Mouse (Mus musculus) stomach, embryonic 14.5 days (tissue): ENCODE measurements around the gene Fam198a. TPM values are rescaled to one million over a fixed set of nuclear protein-coding genes. Genes with fewer than 3 reads are reported as not detected.

Experiments
- ATAC-seq: fragments of 200-750 bp; cut with Nextera tagmentation; 2 replicates; pipeline ENCODE4 v1.8.0; 2017; ENCODE audit warnings: low read depth, moderate TSS enrichment; ENCODE audit not compliant: insufficient number of reproducible peaks, insufficient read depth, low FRiP score
- H3K27ac ChIP-seq: fragments of 300-500 bp; sonication (generic); 2 replicates; pipeline ENCODE4 v1.5.1; 2014; ENCODE audit warnings: mild to moderate bottlenecking, low read length, moderate library complexity, mixed read lengths
- H3K27me3 ChIP-seq: fragments of 300-500 bp; sonication (generic); 2 replicates; pipeline ENCODE4 v1.6.1; 2014; ENCODE audit warnings: low read length, control low read depth, mixed read lengths; ENCODE audit not compliant: control insufficient read depth, insufficient read depth
- H3K36me3 ChIP-seq: fragments of 300-500 bp; sonication (generic); 2 replicates; pipeline ENCODE4 v1.6.1; 2014; ENCODE audit warnings: mild to moderate bottlenecking, control low read depth, low read length, moderate library complexity, mixed read lengths; ENCODE audit not compliant: control insufficient read depth, insufficient read depth
- H3K4me1 ChIP-seq: fragments of 300-500 bp; sonication (generic); 2 replicates; pipeline ENCODE4 v1.6.1; 2014; ENCODE audit warnings: low read length, control low read depth, mixed read lengths; ENCODE audit not compliant: control insufficient read depth, insufficient read depth
- H3K4me2 ChIP-seq: fragments of 300-500 bp; sonication (generic); replicated peaks from 2 replicates; pipeline ENCODE4 v1.6.1; 2014; ENCODE audit warnings: low read depth, low read length, control low read depth
- H3K4me3 ChIP-seq: fragments of 300-500 bp; sonication (generic); 2 replicates; pipeline ENCODE4 v1.5.1; 2014; ENCODE audit warnings: low read depth, low read length, control low read depth
- H3K9ac ChIP-seq: fragments of 300-500 bp; sonication (generic); replicated peaks from 2 replicates; pipeline ENCODE4 v1.6.1; 2014; ENCODE audit warnings: low read depth, mild to moderate bottlenecking, control low read depth, low read length, moderate library complexity, mixed read lengths
- H3K9me3 ChIP-seq: fragments of 300-500 bp; sonication (generic); 2 replicates; pipeline ENCODE4 v1.6.1; 2016; ENCODE audit warnings: low read depth, low read length, control low read depth; ENCODE audit not compliant: control insufficient read depth
- WGBS: fragments of 180-500 bp; shearing (Covaris S2); extraction: QIAGEN DNeasy Blood & Tissue Kit; methylation state at CpG from one replicate; pipeline ENCODE4 v1.1.7; 2014; 5-methylcytosine and 5-hydroxymethylcytosine counted together
- polyA plus RNA-seq: library from polyadenylated mRNA; unstranded; fragments of >200 nt; fragmentation: Nextera tagmentation; extraction: Ambion mirVana; gene quantifications from 2 replicates; pipeline ENCODE4 v1.2.1, GENCODE M21; 2014

Gene Fam198a
- polyA plus RNA-seq, 1 experiment from 2014 or later: 4.4 TPM

DNA sequence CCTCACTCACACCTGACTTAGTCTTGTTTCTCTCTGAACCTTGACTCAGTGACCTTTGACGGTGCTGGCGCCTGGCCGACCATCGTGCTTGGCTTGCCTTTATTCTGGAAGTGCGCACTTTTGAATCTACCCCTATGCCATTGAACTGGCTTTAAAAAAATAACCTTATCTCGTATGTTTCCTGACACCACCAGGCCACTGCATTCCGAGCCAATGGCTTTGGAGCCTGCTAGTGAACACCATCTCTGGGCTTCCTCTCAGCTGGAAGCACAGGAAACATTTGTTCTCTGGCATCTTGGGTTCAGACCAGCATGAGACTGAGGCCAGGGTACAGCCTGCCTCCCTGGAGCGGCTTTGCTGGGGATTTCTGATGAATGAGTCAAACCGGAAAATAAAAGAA is 72.0 kb downstream of the Fam198a start:
- WGBS: 63% methylated on average over 9 of the region's 9 CpGs
- peaks cover 20% of the 10 kb centered on the region; the same call in 1 of the 2 replicates for H3K4me1 ChIP-seq
- no peaks in the 10 kb centered on the region for H3K27me3 ChIP-seq
- H3K27ac ChIP-seq: peak overlapping the region; percentile 13; the same call in 1 of the 2 replicates
- ATAC-seq: no peak
- no peaks in the 10 kb centered on the region for H3K9me3 ChIP-seq
- no peak overlapping the region for H3K4me2 ChIP-seq
- H3K36me3 ChIP-seq: no peaks in the 10 kb centered on the region
- no peak overlapping the region for H3K9ac ChIP-seq
- no peak overlapping the region for H3K4me3 ChIP-seq

DNA sequence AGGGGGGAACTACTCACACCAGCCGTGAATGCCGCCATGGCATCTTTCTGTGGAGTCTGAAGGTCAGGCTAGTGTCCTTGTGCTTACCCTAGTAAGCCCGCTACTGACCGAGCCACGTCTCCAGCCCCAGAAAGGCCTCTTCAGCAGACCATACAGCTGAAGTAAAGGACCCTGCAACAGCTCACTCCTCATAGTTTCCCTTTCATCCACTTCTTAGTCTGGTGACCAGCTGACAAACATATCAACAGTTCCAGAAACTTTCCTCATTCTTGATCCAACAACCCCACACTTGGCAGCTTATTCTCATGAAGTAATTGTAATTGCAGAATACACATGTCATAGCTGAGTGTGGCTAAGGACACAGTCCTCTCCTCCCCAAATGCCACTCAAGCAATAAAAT is 73.1 kb downstream of the Fam198a start:
- no peak overlapping the region for H3K4me2 ChIP-seq
- H3K4me3 ChIP-seq: no peak overlapping the region
- no peaks in the 10 kb centered on the region for H3K36me3 ChIP-seq
- no peaks in the 10 kb centered on the region for H3K9me3 ChIP-seq
- H3K9ac ChIP-seq: no peak overlapping the region
- no peak for ATAC-seq
- WGBS: 82% methylated on average over 5 of the region's 5 CpGs
- H3K4me1 ChIP-seq: peaks cover 21% of the 10 kb centered on the region; the same call in 1 of the 2 replicates
- H3K27me3 ChIP-seq: no peaks in the 10 kb centered on the region
- H3K27ac ChIP-seq: no peak overlapping the region; the same call in 1 of the 2 replicates

DNA sequence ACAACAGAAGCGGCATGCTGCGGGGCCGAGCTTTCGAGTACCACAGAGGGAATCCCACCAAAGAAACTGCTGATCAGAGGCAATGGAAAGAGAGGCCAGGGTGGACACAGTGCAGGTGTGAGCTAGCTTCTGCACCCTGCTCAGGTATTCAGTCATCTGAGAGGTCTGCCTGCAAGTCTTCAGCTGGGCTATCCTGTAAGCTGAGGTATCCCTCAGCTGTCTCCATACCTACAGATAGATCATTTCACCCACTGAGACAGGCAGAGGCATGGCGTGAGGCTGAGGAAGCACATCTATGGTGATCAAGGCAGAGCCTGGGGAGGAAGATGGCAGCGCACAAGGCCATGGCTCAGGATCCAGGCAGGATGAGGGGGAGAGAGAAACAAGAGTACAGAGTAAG is 73.6 kb downstream of the Fam198a start:
- H3K4me3 ChIP-seq: no peak overlapping the region
- H3K9ac ChIP-seq: no peak overlapping the region
- H3K27me3 ChIP-seq: no peaks in the 10 kb centered on the region
- no peak overlapping the region for H3K4me2 ChIP-seq
- ATAC-seq: no peak
- WGBS: 92% methylated on average over 6 of the region's 6 CpGs
- H3K9me3 ChIP-seq: no peaks in the 10 kb centered on the region
- no peaks in the 10 kb centered on the region for H3K36me3 ChIP-seq
- no peak overlapping the region for H3K27ac ChIP-seq
- peaks cover 16% of the 10 kb centered on the region; the same call in 1 of the 2 replicates for H3K4me1 ChIP-seq

- Histone ChIP-seq H3K4me3 (no peak overlapping the region), H3K27me3 (no peaks in the 10 kb centered on the region), H3K27ac (peak overlapping the region; percentile 74; the same call in 1 of the 2 replicates), H3K9me3 (no peaks in the 10 kb centered on the region), H3K4me1 (peaks cover 15% of the 10 kb centered on the region; the same call in 1 of the 2 replicates), H3K9ac (no peak overlapping the region), H3K36me3 (no peaks in the 10 kb centered on the region), H3K4me2 (no peak overlapping the region)
- ATAC-seq: no peak
- 54% methylated on average over 7 of the region's 7 CpGs for WGBS
These were observed 75.2 kb downstream of the Fam198a start for GRCm38 (mm10) chr9:122025855-122026590.

- no peak overlapping the region for H3K4me3 ChIP-seq
- peak; percentile 51; the same call in 1 of the 2 replicates for ATAC-seq
- H3K9me3 ChIP-seq: no peaks in the 10 kb centered on the region
- peaks cover 15% of the 10 kb centered on the region; the same call in 1 of the 2 replicates for H3K4me1 ChIP-seq
- peak overlapping the region; percentile 74; the same call in 1 of the 2 replicates for H3K27ac ChIP-seq
- no peak overlapping the region for H3K9ac ChIP-seq
- no peaks in the 10 kb centered on the region for H3K36me3 ChIP-seq
- H3K27me3 ChIP-seq: no peaks in the 10 kb centered on the region
- 60% methylated on average over 6 of the region's 6 CpGs for WGBS
- H3K4me2 ChIP-seq: no peak overlapping the region
These were observed 76.5 kb downstream of the Fam198a start for GRCm38 (mm10) chr9:122027081-122027913.

DNA sequence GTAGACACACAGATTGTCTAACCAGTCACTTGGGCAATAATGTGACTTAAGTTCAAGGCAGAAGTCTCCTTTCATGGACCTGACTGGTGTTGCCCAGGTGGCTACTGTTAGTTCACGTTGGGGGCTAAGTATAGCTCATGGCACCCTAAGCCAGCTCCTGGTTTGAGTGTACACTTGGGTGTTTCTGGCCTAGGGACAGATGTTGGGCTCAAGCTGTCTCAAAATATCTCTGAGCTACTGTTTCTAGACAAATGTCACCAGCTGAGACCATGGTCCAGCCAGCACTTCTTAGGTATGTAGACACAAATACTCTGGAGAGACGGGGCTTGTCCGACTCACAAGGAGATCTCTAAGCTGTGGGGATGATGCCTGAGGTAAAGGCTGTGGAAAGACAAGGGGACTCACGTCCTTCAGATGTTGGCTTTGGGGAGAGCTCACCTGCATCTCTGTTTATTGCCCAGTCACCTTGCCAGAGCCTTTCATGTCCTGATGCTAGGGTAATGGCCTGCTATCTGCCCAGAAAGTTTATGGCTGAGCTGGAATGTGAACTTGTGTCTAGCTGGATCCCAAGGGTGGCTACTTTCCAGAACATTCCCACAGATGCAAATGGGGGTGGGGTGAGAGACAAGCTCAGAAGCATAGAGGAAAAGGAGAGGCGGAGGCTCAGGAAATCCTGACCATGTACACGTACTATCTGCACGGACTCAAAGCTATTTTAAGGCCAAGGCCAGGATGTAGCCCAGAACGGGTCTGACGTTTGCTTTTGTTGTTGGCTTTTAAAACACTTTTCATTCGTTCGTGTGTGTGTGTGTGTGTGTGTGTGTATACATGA is 77.3 kb downstream of the Fam198a start:
- Histone ChIP-seq H3K36me3 (no peaks in the 10 kb centered on the region), H3K27ac (peak overlapping the region; percentile 74; the same call in 1 of the 2 replicates), H3K27me3 (no peaks in the 10 kb centered on the region), H3K4me3 (no peak overlapping the region), H3K9ac (no peak overlapping the region), H3K4me1 (peaks cover 15% of the 10 kb centered on the region; the same call in 1 of the 2 replicates), H3K9me3 (no peaks in the 10 kb centered on the region), H3K4me2 (no peak overlapping the region)
- 76% methylated on average over 11 of the region's 11 CpGs for WGBS
- peak; percentile 30; the same call in 1 of the 2 replicates for ATAC-seq

DNA sequence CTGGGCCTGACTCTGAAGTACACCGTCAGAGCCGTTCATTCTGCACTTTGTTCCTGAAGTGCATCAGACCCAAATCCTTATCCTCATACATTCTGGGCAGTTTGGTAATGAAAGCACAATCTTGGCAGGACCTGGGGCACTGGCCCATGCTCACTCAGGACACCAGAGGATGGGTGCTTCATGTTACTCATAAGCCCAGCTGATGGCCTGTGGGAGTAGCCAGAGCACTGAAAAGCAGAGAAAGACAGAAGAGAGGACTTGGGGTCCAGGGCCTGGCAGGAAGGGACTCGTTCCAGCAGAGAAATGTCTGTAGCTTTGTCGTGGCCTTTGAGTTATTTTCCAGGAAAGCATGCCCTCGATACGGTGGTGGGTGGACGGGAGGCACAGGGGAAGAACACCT is 79.0 kb downstream of the Fam198a start:
- no peak for ATAC-seq
- Histone ChIP-seq H3K4me2 (no peak overlapping the region), H3K36me3 (no peaks in the 10 kb centered on the region), H3K9ac (no peak overlapping the region), H3K4me1 (peaks cover 15% of the 10 kb centered on the region; the same call in 1 of the 2 replicates), H3K4me3 (no peak overlapping the region), H3K9me3 (no peaks in the 10 kb centered on the region), H3K27ac (no peak overlapping the region), H3K27me3 (no peaks in the 10 kb centered on the region)
- 84% methylated on average over 7 of the region's 7 CpGs for WGBS
